ENCODE assay signal across 9 mouse cellular contexts in genomic region chr1:93686961-93687320, GRCm38 (mm10). TPM values are rescaled to one million over a fixed set of nuclear protein-coding genes. Genes with fewer than 3 reads are reported as not detected.
DNase-seq lines count a peak whose midpoint lies in the region; ATAC-seq and TF ChIP-seq lines count a peak whose summit lies in the region.
"Had no signal": no experiment of that assay in that cellular context is flagged by ENCODE, and none has a peak within 500 bp of the region (broad histone marks: within the 10 kb centered on the region; RNA-seq: fewer than 3 reads in every experiment).

No protein-coding gene starts in this region.

- no peak for TF ChIP-seq CTCF in layer of hippocampus, adult 2 months (conservative IDR thresholded peaks at IDR 0.05)
- no peak for TF ChIP-seq CTCF in midbrain, postnatal 0 days (IDR thresholded peaks at IDR 0.05)

- no peaks in the 10 kb centered on the region; the same call in 1 of the 2 replicates for H3K27me3 ChIP-seq in forebrain, embryonic 14.5 days (replicated peaks; ENCODE audit: control insufficient read depth, insufficient read depth, low read length)
- H3K27me3 ChIP-seq in kidney, embryonic 14.5 days (ENCODE audit: control insufficient read depth, insufficient read depth, low read length): no peaks in the 10 kb centered on the region
- H3K27me3 ChIP-seq in midbrain, postnatal 0 days (ENCODE audit: insufficient read depth, low read length): no peaks in the 10 kb centered on the region

- DNase-seq in layer of hippocampus, adult 2 months (ENCODE audit: low spot score in 2 of 2): no peak
- no peak for DNase-seq in layer of hippocampus, adult 18-20 months (ENCODE audit: low spot score in 2 of 2)
- DNase-seq in forebrain, embryonic 14.5 days (ENCODE audit: low spot score): no peak
- DNase-seq in midbrain, postnatal 0 days (ENCODE audit: low spot score): no peak
- DNase-seq in T-cell, adult 2 months (ENCODE audit: low spot score): no peak
- no peak for DNase-seq in urinary bladder, postnatal 4 days (ENCODE audit: low spot score in 2 of 2)
- no peak for DNase-seq in embryo, embryonic 10.5 days (ENCODE audit: low spot score)

- no peaks in the 10 kb centered on the region; the same call in 1 of the 2 replicates for H3K4me1 ChIP-seq in forebrain, embryonic 14.5 days (ENCODE audit: control insufficient read depth, insufficient read depth, low read length)
- peaks cover 11% of the 10 kb centered on the region; the same call in 1 of the 2 replicates for H3K4me1 ChIP-seq in kidney, embryonic 14.5 days (ENCODE audit: control insufficient read depth, insufficient read depth, low read length)
- H3K4me1 ChIP-seq in midbrain, postnatal 0 days (ENCODE audit: insufficient read depth, low read length): peaks cover 3% of the 10 kb centered on the region; the same call in 1 of the 2 replicates

- peaks cover 19% of the 10 kb centered on the region; the same call in 1 of the 2 replicates for H3K36me3 ChIP-seq in forebrain, embryonic 14.5 days (ENCODE audit: control insufficient read depth, insufficient read depth, low read length)
- H3K36me3 ChIP-seq in kidney, embryonic 14.5 days (ENCODE audit: control insufficient read depth, insufficient read depth, low read length): peaks cover 17% of the 10 kb centered on the region; the same call in 1 of the 2 replicates
- H3K36me3 ChIP-seq in midbrain, postnatal 0 days (ENCODE audit: insufficient read depth, low read length): peaks cover 11% of the 10 kb centered on the region; the same call in 1 of the 2 replicates
- H3K36me3 ChIP-seq: G1E had no signal

- H3K4me2 ChIP-seq in forebrain, embryonic 14.5 days (ENCODE audit: low read length): peak overlapping the region; percentile 71
- H3K4me2 ChIP-seq in kidney, embryonic 14.5 days (replicated peaks; ENCODE audit: low read depth, low read length): peak overlapping the region; percentile 65
- peak overlapping the region; percentile 84 for H3K4me2 ChIP-seq in midbrain, postnatal 0 days (ENCODE audit: low read depth, low read length, poor library complexity, severe bottlenecking)

- no peak for ATAC-seq in forebrain, embryonic 14.5 days
- no peak for ATAC-seq in kidney, embryonic 14.5 days (ENCODE audit: low FRiP score, low TSS enrichment)
- no peak for ATAC-seq in midbrain, postnatal 0 days (ENCODE audit: low FRiP score)

- WGBS in forebrain, embryonic 14.5 days: 30% methylated on average over 3 of the region's 3 CpGs
- 28% methylated on average over 3 of the region's 3 CpGs for WGBS in kidney, embryonic 14.5 days
- WGBS in midbrain, postnatal 0 days: 24% methylated on average over 3 of the region's 3 CpGs

- no peaks in the 10 kb centered on the region for H3K9me3 ChIP-seq in forebrain, embryonic 14.5 days (replicated peaks; ENCODE audit: control insufficient read depth, low read length)
- peaks cover 3% of the 10 kb centered on the region; the same call in 1 of the 2 replicates for H3K9me3 ChIP-seq in kidney, embryonic 14.5 days (ENCODE audit: control insufficient read depth, low read length)
- H3K9me3 ChIP-seq in midbrain, postnatal 0 days (ENCODE audit: low read length): no peaks in the 10 kb centered on the region

- peak overlapping the region; percentile 82 for H3K27ac ChIP-seq in layer of hippocampus, adult 2 months
- H3K27ac ChIP-seq in forebrain, embryonic 14.5 days (ENCODE audit: low read depth, low read length): peak overlapping the region; percentile 55
- peak overlapping the region; percentile 84 for H3K27ac ChIP-seq in kidney, embryonic 14.5 days (ENCODE audit: low read depth, low read length)
- H3K27ac ChIP-seq in midbrain, postnatal 0 days (ENCODE audit: low read depth, low read length): peak overlapping the region; percentile 87

- peak overlapping the region; percentile 67 for H3K4me3 ChIP-seq in layer of hippocampus, adult 2 months
- peak overlapping the region; percentile 60 for H3K4me3 ChIP-seq in forebrain, embryonic 14.5 days (ENCODE audit: low read depth, low read length)
- H3K4me3 ChIP-seq in kidney, embryonic 14.5 days (ENCODE audit: low read length): peak overlapping the region; percentile 68
- peak overlapping the region; percentile 63 for H3K4me3 ChIP-seq in midbrain, postnatal 0 days (ENCODE audit: low read depth, low read length)

- H3K9ac ChIP-seq in forebrain, embryonic 14.5 days (ENCODE audit: low read length): peak overlapping the region; percentile 75
- peak overlapping the region; percentile 74 for H3K9ac ChIP-seq in kidney, embryonic 14.5 days (ENCODE audit: low read depth, low read length)
- H3K9ac ChIP-seq in midbrain, postnatal 0 days (replicated peaks; ENCODE audit: low read length, poor library complexity, severe bottlenecking): peak overlapping the region; percentile 82

RNA-seq across cellular contexts. Expression of gene Bok, which starts 1.5 kb away (rescaled TPM):
- total RNA-seq in layer of hippocampus, adult 2 months (2021): 10 to 100 TPM; 64.9 to 77.6 TPM
- 10 to 100 TPM; 56.6 to 59.1 TPM for total RNA-seq in layer of hippocampus, adult 18-20 months (2021)
- 83.3 and 87.6 TPM in 2 replicates for polyA plus RNA-seq in forebrain, embryonic 14.5 days (2014; fragmentation: Nextera tagmentation; extraction: Ambion mirVana)
- 72.1 and 86.2 TPM in 2 replicates for polyA plus RNA-seq in kidney, embryonic 14.5 days (2014; fragmentation: Nextera tagmentation; extraction: Ambion mirVana)
- 99.4 and 108 TPM in 2 replicates for total RNA-seq in midbrain, postnatal 0 days (2014; rRNA removed)
- polyA plus RNA-seq in midbrain, postnatal 0 days (2015; fragmentation: Nextera tagmentation; extraction: Ambion mirVana): 95.4 and 96.6 TPM in 2 replicates
- total RNA-seq: G1E had no signal
- polyA plus RNA-seq: G1E had no signal

RNA-seq across cellular contexts. Expression of gene Stk25, which starts 28.5 kb away (rescaled TPM):
- total RNA-seq in layer of hippocampus, adult 2 months (2021): 100 to 1,000 TPM; 395 to 419 TPM
- total RNA-seq in layer of hippocampus, adult 18-20 months (2021): 100 to 1,000 TPM; 410 to 415 TPM
- polyA plus RNA-seq in forebrain, embryonic 14.5 days (2014; fragmentation: Nextera tagmentation; extraction: Ambion mirVana): 354 and 364 TPM in 2 replicates
- polyA plus RNA-seq in kidney, embryonic 14.5 days (2014; fragmentation: Nextera tagmentation; extraction: Ambion mirVana): 146 and 192 TPM in 2 replicates
- total RNA-seq in midbrain, postnatal 0 days (2014; rRNA removed): 301 and 335 TPM in 2 replicates
- polyA plus RNA-seq in midbrain, postnatal 0 days (2015; fragmentation: Nextera tagmentation; extraction: Ambion mirVana): 362 and 412 TPM in 2 replicates
